Mouse (Mus musculus): ENCODE measurements at regions not wholly inside any gene's neighbourhood (a gene's known extent, or its start where the extent isn't known, plus 50 kb on each side); places are given as distances from the start of the nearest gene placed in this dataset.

DNA sequence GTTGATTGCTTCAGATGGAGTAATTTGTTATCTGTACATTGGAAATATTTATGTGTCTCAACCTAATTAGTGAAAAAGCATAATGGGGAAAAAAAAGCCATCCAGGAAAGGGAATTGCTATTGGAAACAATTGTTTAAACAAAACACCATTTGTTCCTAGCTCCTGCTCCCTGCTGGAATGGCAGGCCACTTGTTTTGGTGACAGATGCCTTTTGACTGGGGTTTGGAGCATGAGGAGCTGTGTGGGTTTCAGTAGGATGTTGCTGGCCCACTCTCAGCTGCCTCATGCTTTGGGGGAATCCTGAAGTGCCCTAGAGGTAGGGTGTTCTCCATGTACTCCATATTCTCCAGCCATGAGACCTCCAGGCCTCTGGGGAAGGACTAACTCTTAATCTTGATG lies 105.5 kb downstream of the Dmrta2 start:
- TF ChIP-seq CTCF (IDR thresholded peaks at IDR 0.05; ENCODE audit: low read depth, low read length) (no peak), POLR2A (IDR thresholded peaks at IDR 0.05; ENCODE audit: extremely low read depth, insufficient read depth, low read length) (no peak)

Measured in liver, adult 2 months (tissue).